Mouse (Mus musculus) midbrain, embryonic 16.5 days (tissue): ENCODE measurements at regions not wholly inside any gene's neighbourhood (a gene's known extent, or its start where the extent isn't known, plus 50 kb on each side); places are given as distances from the start of the nearest gene placed in this dataset.

ENCODE experiments used
- ATAC-seq: fragments of 200-750 bp; cut with Nextera tagmentation; 2 replicates; pipeline ENCODE4 v1.8.0; 2017; ENCODE audit warnings: moderate TSS enrichment
- H3K27ac ChIP-seq: fragments of 300-500 bp; sonication (generic); 2 replicates; pipeline ENCODE4 v1.5.1; 2014; ENCODE audit warnings: mild to moderate bottlenecking, low read length, mixed read lengths
- H3K27me3 ChIP-seq: fragments of 300-500 bp; sonication (generic); 2 replicates; pipeline ENCODE4 v1.6.1; 2014; ENCODE audit warnings: low read depth, low read length, mixed read lengths; ENCODE audit not compliant: control insufficient read depth, insufficient read depth
- H3K36me3 ChIP-seq: fragments of 300-500 bp; sonication (generic); 2 replicates; pipeline ENCODE4 v1.6.1; 2014; ENCODE audit warnings: mild to moderate bottlenecking, low read length, moderate library complexity, mixed read lengths; ENCODE audit not compliant: control insufficient read depth, insufficient read depth
- H3K4me1 ChIP-seq: fragments of 300-500 bp; sonication (generic); 2 replicates; pipeline ENCODE4 v1.6.1; 2014; ENCODE audit warnings: mild to moderate bottlenecking, low read length, mixed read lengths; ENCODE audit not compliant: control insufficient read depth, insufficient read depth
- H3K4me2 ChIP-seq: fragments of 300-500 bp; sonication (generic); 2 replicates; pipeline ENCODE4 v1.6.1; 2014; ENCODE audit warnings: mild to moderate bottlenecking, low read length, mixed read lengths
- H3K4me3 ChIP-seq: fragments of 300-500 bp; sonication (generic); 2 replicates; pipeline ENCODE4 v1.5.1; 2014; ENCODE audit warnings: low read depth, mild to moderate bottlenecking, low read length, moderate library complexity, mixed read lengths
- H3K9ac ChIP-seq: fragments of 300-500 bp; sonication (generic); 2 replicates; pipeline ENCODE4 v1.6.1; 2014; ENCODE audit warnings: low read depth, low read length, mixed read lengths
- H3K9me3 ChIP-seq: fragments of 300-500 bp; sonication (generic); replicated peaks from 2 replicates; pipeline ENCODE4 v1.6.1; 2014; ENCODE audit warnings: mild to moderate bottlenecking, low read length, mixed read lengths; ENCODE audit not compliant: control insufficient read depth, poor library complexity, severe bottlenecking
- WGBS: fragments of 180-500 bp; shearing (Covaris S2); extraction: QIAGEN DNeasy Blood & Tissue Kit; methylation state at CpG from one replicate; pipeline ENCODE4 v1.1.7; 2014; 5-methylcytosine and 5-hydroxymethylcytosine counted together

GRCm38 (mm10) chr15:7012446-7012845, 78.0 kb upstream of the Lifr start:
- H3K36me3 ChIP-seq, result no peaks in the 10 kb centered on the region
- no peak overlapping the region for H3K4me3 ChIP-seq
- WGBS, result 94% methylated on average over 6 of the region's 6 CpGs
- H3K9ac ChIP-seq, result no peak overlapping the region
- no peak for ATAC-seq
- no peaks in the 10 kb centered on the region; the same call in 1 of the 2 replicates for H3K4me1 ChIP-seq
- H3K9me3 ChIP-seq, result no peaks in the 10 kb centered on the region
- no peak overlapping the region for H3K27ac ChIP-seq
- H3K4me2 ChIP-seq, result no peak overlapping the region
- H3K27me3 ChIP-seq, result no peaks in the 10 kb centered on the region

GRCm38 (mm10) chr15:7013047-7013446, 77.4 kb upstream of the Lifr start:
- no peaks in the 10 kb centered on the region for H3K9me3 ChIP-seq
- H3K9ac ChIP-seq, result no peak overlapping the region
- H3K4me3 ChIP-seq, result no peak overlapping the region
- H3K4me2 ChIP-seq, result no peak overlapping the region
- no peaks in the 10 kb centered on the region for H3K36me3 ChIP-seq
- H3K27ac ChIP-seq, result no peak overlapping the region
- ATAC-seq, result no peak
- no peaks in the 10 kb centered on the region for H3K27me3 ChIP-seq
- H3K4me1 ChIP-seq, result no peaks in the 10 kb centered on the region; the same call in 1 of the 2 replicates
- 71% methylated on average over 5 of the region's 5 CpGs for WGBS

- no peaks in the 10 kb centered on the region; the same call in 1 of the 2 replicates for H3K4me1 ChIP-seq
- 83% methylated on average over 2 of the region's 2 CpGs for WGBS
- H3K27ac ChIP-seq, result no peak overlapping the region
- H3K9ac ChIP-seq, result no peak overlapping the region
- ATAC-seq, result 0 out of 2 replicates have a peak, but pooled peaks have one; percentile 17
- H3K27me3 ChIP-seq, result no peaks in the 10 kb centered on the region
- no peaks in the 10 kb centered on the region for H3K36me3 ChIP-seq
- no peaks in the 10 kb centered on the region for H3K9me3 ChIP-seq
- no peak overlapping the region for H3K4me3 ChIP-seq
- H3K4me2 ChIP-seq, result no peak overlapping the region
Measured at GRCm38 (mm10) chr15:7014984-7015383, 75.4 kb upstream of the Lifr start.

GRCm38 (mm10) chr15:7016018-7016417, 74.4 kb upstream of the Lifr start:
- no peaks in the 10 kb centered on the region for H3K36me3 ChIP-seq
- H3K4me1 ChIP-seq, result no peaks in the 10 kb centered on the region; the same call in 1 of the 2 replicates
- 50% methylated on average over 3 of the region's 3 CpGs for WGBS
- ATAC-seq, result 0 out of 2 replicates have a peak, but pooled peaks have one; percentile 11
- no peak overlapping the region for H3K9ac ChIP-seq
- no peaks in the 10 kb centered on the region for H3K27me3 ChIP-seq
- H3K27ac ChIP-seq, result no peak overlapping the region
- no peak overlapping the region for H3K4me3 ChIP-seq
- no peak overlapping the region for H3K4me2 ChIP-seq
- H3K9me3 ChIP-seq, result no peaks in the 10 kb centered on the region

DNA sequence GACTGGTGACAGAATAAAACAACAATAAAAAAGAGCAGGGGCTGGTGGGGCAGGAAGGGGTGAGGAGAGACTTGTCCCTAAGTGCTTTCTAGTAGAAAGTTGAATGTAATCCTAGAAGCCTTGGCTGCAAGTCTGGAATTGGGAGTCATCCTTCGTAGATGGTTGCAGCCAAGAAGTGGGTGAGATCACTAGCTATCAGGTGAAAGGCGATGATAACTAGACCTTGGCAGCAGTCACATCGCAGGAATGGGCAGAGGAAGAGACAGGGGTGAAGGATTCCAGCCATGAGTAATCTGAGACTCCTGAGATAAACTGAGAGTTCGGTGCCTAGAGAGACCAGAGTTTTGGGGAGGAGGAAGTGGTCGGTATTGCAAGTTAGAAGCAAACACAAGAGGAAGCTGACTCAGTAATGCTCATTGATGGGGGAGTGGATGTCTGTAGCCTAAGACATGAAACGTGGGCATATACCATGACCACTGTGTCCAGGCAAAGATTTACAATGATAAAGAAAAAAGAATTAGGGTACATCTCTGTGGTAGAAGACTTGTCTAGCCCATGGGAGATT, 73.1 kb upstream of the Lifr start:
- Histone ChIP-seq H3K36me3 (no peaks in the 10 kb centered on the region), H3K27ac (no peak overlapping the region), H3K4me2 (no peak overlapping the region), H3K9me3 (no peaks in the 10 kb centered on the region), H3K4me1 (no peaks in the 10 kb centered on the region; the same call in 1 of the 2 replicates), H3K4me3 (no peak overlapping the region), H3K9ac (no peak overlapping the region), H3K27me3 (no peaks in the 10 kb centered on the region)
- 83% methylated on average over 6 of the region's 6 CpGs for WGBS
- ATAC-seq, result no peak

- H3K9ac ChIP-seq, result no peak overlapping the region
- no peak overlapping the region for H3K4me2 ChIP-seq
- no peaks in the 10 kb centered on the region for H3K4me1 ChIP-seq
- H3K27ac ChIP-seq, result no peak overlapping the region
- no peak overlapping the region for H3K4me3 ChIP-seq
- no peaks in the 10 kb centered on the region for H3K36me3 ChIP-seq
- no peak for ATAC-seq
- no peaks in the 10 kb centered on the region for H3K9me3 ChIP-seq
- H3K27me3 ChIP-seq, result no peaks in the 10 kb centered on the region
Measured at GRCm38 (mm10) chr15:7022660-7023059, 67.8 kb upstream of the Lifr start.

DNA sequence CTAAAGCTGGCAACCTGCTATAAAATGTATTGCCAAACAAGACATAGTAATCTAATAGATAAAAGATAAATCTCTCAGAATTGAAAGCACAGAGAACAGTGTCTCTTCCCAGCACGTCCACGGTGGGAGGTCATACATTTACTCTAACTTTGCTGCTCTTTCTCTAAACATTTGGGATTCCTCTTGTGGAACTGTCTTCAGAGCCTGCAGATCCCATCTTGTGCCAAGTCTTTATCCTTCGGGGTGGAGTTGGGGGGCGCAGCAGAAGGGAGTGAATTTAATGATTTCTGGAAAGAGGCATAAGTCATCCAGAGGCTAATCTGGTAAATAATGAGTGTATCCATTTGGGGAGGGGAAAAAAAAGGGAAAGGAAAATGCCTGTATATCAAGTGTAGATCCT, 65.2 kb upstream of the Lifr start:
- Histone ChIP-seq H3K27me3 (no peaks in the 10 kb centered on the region), H3K36me3 (no peaks in the 10 kb centered on the region), H3K4me2 (no peak overlapping the region), H3K9ac (no peak overlapping the region), H3K4me3 (no peak overlapping the region), H3K4me1 (no peaks in the 10 kb centered on the region), H3K9me3 (no peaks in the 10 kb centered on the region), H3K27ac (no peak overlapping the region)
- WGBS, result 88% methylated on average over 4 of the region's 4 CpGs
- ATAC-seq, result no peak

- no peak for ATAC-seq
- Histone ChIP-seq H3K4me3 (no peak overlapping the region), H3K4me1 (no peaks in the 10 kb centered on the region), H3K27ac (no peak overlapping the region), H3K9ac (no peak overlapping the region), H3K27me3 (no peaks in the 10 kb centered on the region), H3K9me3 (no peaks in the 10 kb centered on the region), H3K36me3 (no peaks in the 10 kb centered on the region), H3K4me2 (no peak overlapping the region)
- WGBS, result 71% methylated on average over 6 of the region's 6 CpGs
Measured at GRCm38 (mm10) chr15:7031297-7032043, 58.9 kb upstream of the Lifr start.

DNA sequence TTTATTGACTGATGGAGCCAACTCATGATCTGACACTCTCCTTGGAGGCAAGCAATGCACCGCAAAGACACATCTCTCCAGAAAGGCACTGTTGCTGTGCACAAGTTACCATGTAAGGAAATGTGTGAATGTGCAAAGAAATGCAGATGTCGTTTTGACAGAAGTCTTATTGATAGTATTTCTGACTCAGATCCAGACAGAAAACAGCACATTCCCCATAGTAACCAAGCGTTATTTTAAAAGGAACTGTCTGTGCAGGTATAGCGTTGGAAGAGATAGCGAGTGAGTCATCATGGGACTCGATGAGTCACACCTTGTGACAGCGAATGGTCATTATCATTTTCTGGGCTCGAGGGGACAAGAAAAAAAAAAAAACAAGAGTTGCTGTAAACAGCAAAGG, 52.9 kb upstream of the Lifr start:
- no peak overlapping the region for H3K4me2 ChIP-seq
- no peaks in the 10 kb centered on the region for H3K4me1 ChIP-seq
- no peaks in the 10 kb centered on the region for H3K27me3 ChIP-seq
- H3K27ac ChIP-seq, result no peak overlapping the region
- H3K4me3 ChIP-seq, result no peak overlapping the region
- ATAC-seq, result no peak
- H3K36me3 ChIP-seq, result no peaks in the 10 kb centered on the region
- no peaks in the 10 kb centered on the region for H3K9me3 ChIP-seq
- WGBS, result 91% methylated on average over 8 of the region's 8 CpGs
- H3K9ac ChIP-seq, result no peak overlapping the region
